Mouse (Mus musculus): Measurements from ENCODE around the gene E030018B13Rik.

E030018B13Rik gene

GRCm38 (mm10) chr7:63917693-63918092 lies 1.0 kb downstream of the E030018B13Rik start:
- DNase-seq (ENCODE audit: low spot score in 2 of 2) = no peak

GRCm38 (mm10) chr7:63918771-63919768 lies 2.4 kb downstream of the E030018B13Rik start:
- DNase-seq (ENCODE audit: low spot score in 2 of 2) = no peak

- peak; percentile 54 to 66 for DNase-seq (ENCODE audit: low spot score in 2 of 2)
These were observed 5.4 kb downstream of the E030018B13Rik start for GRCm38 (mm10) chr7:63921909-63922562.

GRCm38 (mm10) chr7:63922571-63922970 lies 5.9 kb downstream of the E030018B13Rik start:
- DNase-seq (ENCODE audit: low spot score in 2 of 2) = peak in 1 of 2 experiments; percentile 9

- DNase-seq (ENCODE audit: low spot score in 2 of 2) = no peak
These were observed 6.3 kb downstream of the E030018B13Rik start for GRCm38 (mm10) chr7:63922975-63923374.

- DNase-seq (ENCODE audit: low spot score in 2 of 2) = no peak
These were observed 7.5 kb downstream of the E030018B13Rik start for GRCm38 (mm10) chr7:63924151-63924550.

GRCm38 (mm10) chr7:63924747-63925412 lies 8.2 kb downstream of the E030018B13Rik start:
- DNase-seq (ENCODE audit: low spot score in 2 of 2) = no peak

- DNase-seq (ENCODE audit: low spot score in 2 of 2) = peak; percentile 76 to 79
These were observed 9.0 kb downstream of the E030018B13Rik start for GRCm38 (mm10) chr7:63925413-63926360.

- no peak for DNase-seq (ENCODE audit: low spot score in 2 of 2)
These were observed 9.8 kb downstream of the E030018B13Rik start for GRCm38 (mm10) chr7:63926492-63926891.

- DNase-seq (ENCODE audit: low spot score in 2 of 2) = no peak
These were observed 10.5 kb downstream of the E030018B13Rik start for GRCm38 (mm10) chr7:63927121-63927520.

- no peak for DNase-seq (ENCODE audit: low spot score in 2 of 2)
These were observed 12.4 kb downstream of the E030018B13Rik start for GRCm38 (mm10) chr7:63929080-63929479.

- peak; percentile 69 to 78 for DNase-seq (ENCODE audit: low spot score in 2 of 2)
These were observed 13.5 kb downstream of the E030018B13Rik start for GRCm38 (mm10) chr7:63930132-63930531.

- DNase-seq (ENCODE audit: low spot score in 2 of 2) = no peak
These were observed 14.1 kb downstream of the E030018B13Rik start for GRCm38 (mm10) chr7:63930766-63931165.

GRCm38 (mm10) chr7:63932461-63932860 lies 15.8 kb downstream of the E030018B13Rik start:
- peak in 1 of 2 experiments; percentile 23 for DNase-seq (ENCODE audit: low spot score in 2 of 2)

- DNase-seq (ENCODE audit: low spot score in 2 of 2) = no peak
These were observed 17.2 kb downstream of the E030018B13Rik start for GRCm38 (mm10) chr7:63933905-63934304.

- DNase-seq (ENCODE audit: low spot score in 2 of 2) = no peak
These were observed 17.9 kb downstream of the E030018B13Rik start for GRCm38 (mm10) chr7:63934530-63934929.

GRCm38 (mm10) chr7:63935809-63936187 lies 19.1 kb downstream of the E030018B13Rik start:
- DNase-seq (ENCODE audit: low spot score in 2 of 2) = no peak

- DNase-seq (ENCODE audit: low spot score in 2 of 2) = peak; percentile 87 to 90
These were observed 19.7 kb downstream of the E030018B13Rik start for GRCm38 (mm10) chr7:63936188-63936985.

GRCm38 (mm10) chr7:63936986-63937235 lies 20.3 kb downstream of the E030018B13Rik start:
- no peak for DNase-seq (ENCODE audit: low spot score in 2 of 2)

Measured in spleen, postnatal 36 days (tissue).